Mouse (Mus musculus) MEL (cell line): ENCODE results near the gene Ywhaq. TPM values are rescaled to one million over a fixed set of nuclear protein-coding genes. Genes with fewer than 3 reads are reported as not detected.

Source experiments
- polyA plus RNA-seq, 2 experiments: library from polyadenylated mRNA; stranded (reverse) in 1 of 2; unstranded in 1 of 2; fragments of >175 nt in 1 of 2; fragments of >200 nt in 1 of 2; gene quantifications; 2 replicates each; pipeline versions ENCODE4 v1.2.1 to v1.2.4; 2012; ENCODE audit warnings: low replicate concordance in 2 of 2, low read depth in 1 of 2; ENCODE audit not compliant: insufficient read length in 2 of 2, insufficient read depth in 1 of 2, missing spikeins in 1 of 2
- total RNA-seq: library from RNA; depleted of rRNA; stranded (reverse); fragments of 300-350 nt; gene quantifications from 2 replicates; pipeline ENCODE4 v1.2.3, GENCODE M21; 2012; rRNA removed

Gene Ywhaq
- total and polyA plus RNA-seq, 3 experiments: 99.2 to 102 TPM; not detected in 1

Other genes starting within 250 kb of the Ywhaq start
- 39.8 and 44.2 TPM in 2 replicates for gene Cpsf3, start 132.2 kb downstream of the Ywhaq start, total RNA-seq
- 10 to 100 TPM in 1 of 2 experiments, not detected in 1; 58.2 TPM for gene Cpsf3, start 132.2 kb downstream of the Ywhaq start, polyA plus RNA-seq
- gene Itgb1bp1, start 131.4 kb downstream of the Ywhaq start, total RNA-seq: 22.0 and 22.7 TPM in 2 replicates
- gene Itgb1bp1, start 131.4 kb downstream of the Ywhaq start, polyA plus RNA-seq: 10 to 100 TPM in 1 of 2 experiments, not detected in 1; 41.3 TPM
- 14.2 and 18.7 TPM in 2 replicates for gene Iah1, start 101.2 kb downstream of the Ywhaq start, total RNA-seq
- gene Iah1, start 101.2 kb downstream of the Ywhaq start, polyA plus RNA-seq: 10 to 100 TPM in 1 of 2 experiments, not detected in 1; 15.4 TPM
- 14.2 and 14.5 TPM in 2 replicates for gene Adam17, start 44.0 kb downstream of the Ywhaq start, total RNA-seq
- 10 to 100 TPM in 1 of 2 experiments, not detected in 1; 12.9 TPM for gene Adam17, start 44.0 kb downstream of the Ywhaq start, polyA plus RNA-seq